Mouse (Mus musculus): ENCODE results near the gene Fry. TPM values are rescaled to one million over a fixed set of nuclear protein-coding genes. Genes with fewer than 3 reads are reported as not detected.

Fry gene
- 1.3 and 2.9 TPM in 2 replicates for polyA plus RNA-seq (2011; ENCODE audit: insufficient read length, low read depth, missing spikeins)

- Histone ChIP-seq H3K27ac (ENCODE audit: insufficient read depth, low read length) (no peak within 1 kb of the TSS), H3K4me1 (ENCODE audit: control insufficient read depth, insufficient read depth, low read length) (no peaks in the 10 kb centered on the region), H3K4me3 (ENCODE audit: insufficient read depth, low read length) (peak within 1 kb of the TSS; percentile 44)
- TF ChIP-seq CTCF (IDR thresholded peaks at IDR 0.05; ENCODE audit: borderline replicate concordance, insufficient read depth, low read length) (no peak), POLR2A (IDR thresholded peaks at IDR 0.05; ENCODE audit: low read depth, low read length) (no peak)
These were observed at the start of gene Fry for GRCm38 (mm10) chr5:150118455-150119241. Gene Fry, plus strand, starts transcription at chr5:150118645.

GRCm38 (mm10) chr5:150070086-150070485 lies 48.4 kb upstream of the Fry start:
- TF ChIP-seq POLR2A (IDR thresholded peaks at IDR 0.05; ENCODE audit: low read depth, low read length) = no peak
- no peak for TF ChIP-seq CTCF (IDR thresholded peaks at IDR 0.05; ENCODE audit: borderline replicate concordance, insufficient read depth, low read length)
- Histone ChIP-seq H3K27ac (ENCODE audit: insufficient read depth, low read length) (no peak overlapping the region), H3K4me3 (ENCODE audit: insufficient read depth, low read length) (no peak overlapping the region), H3K4me1 (ENCODE audit: control insufficient read depth, insufficient read depth, low read length) (no peaks in the 10 kb centered on the region)

- Histone ChIP-seq H3K4me3 (ENCODE audit: insufficient read depth, low read length) (no peak overlapping the region), H3K27ac (ENCODE audit: insufficient read depth, low read length) (no peak overlapping the region), H3K4me1 (ENCODE audit: control insufficient read depth, insufficient read depth, low read length) (no peaks in the 10 kb centered on the region)
- TF ChIP-seq POLR2A (IDR thresholded peaks at IDR 0.05; ENCODE audit: low read depth, low read length) = no peak
These were observed 46.7 kb upstream of the Fry start for GRCm38 (mm10) chr5:150071738-150072137.

GRCm38 (mm10) chr5:150079866-150080797 lies 38.3 kb upstream of the Fry start:
- H3K4me3 ChIP-seq (ENCODE audit: insufficient read depth, low read length) = no peak overlapping the region
- no peak overlapping the region for H3K27ac ChIP-seq (ENCODE audit: insufficient read depth, low read length)
- no peak for TF ChIP-seq POLR2A (IDR thresholded peaks at IDR 0.05; ENCODE audit: low read depth, low read length)
- TF ChIP-seq CTCF (IDR thresholded peaks at IDR 0.05; ENCODE audit: borderline replicate concordance, insufficient read depth, low read length) = no peak
- no peaks in the 10 kb centered on the region for H3K4me1 ChIP-seq (ENCODE audit: control insufficient read depth, insufficient read depth, low read length)

- H3K4me3 ChIP-seq (ENCODE audit: insufficient read depth, low read length) = no peak overlapping the region
- H3K4me1 ChIP-seq (ENCODE audit: control insufficient read depth, insufficient read depth, low read length) = no peaks in the 10 kb centered on the region
- no peak overlapping the region for H3K27ac ChIP-seq (ENCODE audit: insufficient read depth, low read length)
- TF ChIP-seq CTCF (IDR thresholded peaks at IDR 0.05; ENCODE audit: borderline replicate concordance, insufficient read depth, low read length) = no peak
These were observed 35.7 kb upstream of the Fry start for GRCm38 (mm10) chr5:150082696-150083095.

GRCm38 (mm10) chr5:150083190-150083589 lies 35.3 kb upstream of the Fry start:
- TF ChIP-seq POLR2A (IDR thresholded peaks at IDR 0.05; ENCODE audit: low read depth, low read length) (no peak), CTCF (IDR thresholded peaks at IDR 0.05; ENCODE audit: borderline replicate concordance, insufficient read depth, low read length) (no peak)
- no peaks in the 10 kb centered on the region for H3K4me1 ChIP-seq (ENCODE audit: control insufficient read depth, insufficient read depth, low read length)
- no peak overlapping the region for H3K4me3 ChIP-seq (ENCODE audit: insufficient read depth, low read length)
- H3K27ac ChIP-seq (ENCODE audit: insufficient read depth, low read length) = no peak overlapping the region

- no peaks in the 10 kb centered on the region for H3K4me1 ChIP-seq (ENCODE audit: control insufficient read depth, insufficient read depth, low read length)
- TF ChIP-seq POLR2A (IDR thresholded peaks at IDR 0.05; ENCODE audit: low read depth, low read length) (no peak), CTCF (IDR thresholded peaks at IDR 0.05; ENCODE audit: borderline replicate concordance, insufficient read depth, low read length) (peak; percentile 46; the same call in 1 of the 2 replicates)
- H3K27ac ChIP-seq (ENCODE audit: insufficient read depth, low read length) = no peak overlapping the region
- no peak overlapping the region for H3K4me3 ChIP-seq (ENCODE audit: insufficient read depth, low read length)
These were observed 20.8 kb upstream of the Fry start for GRCm38 (mm10) chr5:150097620-150098019.

- no peak overlapping the region for H3K4me3 ChIP-seq (ENCODE audit: insufficient read depth, low read length)
- TF ChIP-seq POLR2A (IDR thresholded peaks at IDR 0.05; ENCODE audit: low read depth, low read length) = no peak
- no peak for TF ChIP-seq CTCF (IDR thresholded peaks at IDR 0.05; ENCODE audit: borderline replicate concordance, insufficient read depth, low read length)
- H3K4me1 ChIP-seq (ENCODE audit: control insufficient read depth, insufficient read depth, low read length) = no peaks in the 10 kb centered on the region
- H3K27ac ChIP-seq (ENCODE audit: insufficient read depth, low read length) = no peak overlapping the region
These were observed 19.7 kb upstream of the Fry start for GRCm38 (mm10) chr5:150098754-150099153.

GRCm38 (mm10) chr5:150101789-150102188 lies 16.7 kb upstream of the Fry start:
- TF ChIP-seq POLR2A (IDR thresholded peaks at IDR 0.05; ENCODE audit: low read depth, low read length) = no peak
- Histone ChIP-seq H3K4me1 (ENCODE audit: control insufficient read depth, insufficient read depth, low read length) (no peaks in the 10 kb centered on the region), H3K4me3 (ENCODE audit: insufficient read depth, low read length) (no peak overlapping the region), H3K27ac (ENCODE audit: insufficient read depth, low read length) (no peak overlapping the region)

- Histone ChIP-seq H3K4me3 (ENCODE audit: insufficient read depth, low read length) (no peak overlapping the region), H3K4me1 (ENCODE audit: control insufficient read depth, insufficient read depth, low read length) (no peaks in the 10 kb centered on the region)
- no peak for TF ChIP-seq CTCF (IDR thresholded peaks at IDR 0.05; ENCODE audit: borderline replicate concordance, insufficient read depth, low read length)
- no peak for TF ChIP-seq POLR2A (IDR thresholded peaks at IDR 0.05; ENCODE audit: low read depth, low read length)
These were observed 12.1 kb upstream of the Fry start for GRCm38 (mm10) chr5:150106358-150106757.

More at GRCm38 (mm10) chr5:150106358-150106757, 12.1 kb upstream of the Fry start:
- H3K27ac ChIP-seq (ENCODE audit: insufficient read depth, low read length) = no peak overlapping the region

All from embryonic fibroblast, embryonic 13.5 days (primary cell).